11 mouse cellular contexts compared by ENCODE assay signal in genomic region chr13:98002598-98002997, GRCm38 (mm10).
"Had no signal": no experiment of that assay in that cellular context is flagged by ENCODE, and none has a peak within 500 bp of the region (broad histone marks: within the 10 kb centered on the region; RNA-seq: fewer than 3 reads in every experiment).

No protein-coding gene starts in this region.

- H3K9ac ChIP-seq: limb, embryonic 15.5 days; liver, embryonic 12.5 days; lung, embryonic 15.5 days; midbrain, embryonic 12.5 days; neural tube, embryonic 13.5 days had no signal

- H3K27ac ChIP-seq: limb, embryonic 15.5 days; liver, embryonic 12.5 days; midbrain, embryonic 12.5 days; neural tube, embryonic 13.5 days had no signal

- H3K4me3 ChIP-seq: limb, embryonic 15.5 days; liver, embryonic 12.5 days; lung, embryonic 15.5 days; midbrain, embryonic 12.5 days; neural tube, embryonic 13.5 days had no signal

- H3K36me3 ChIP-seq: limb, embryonic 15.5 days; liver, embryonic 12.5 days; lung, embryonic 15.5 days; midbrain, embryonic 12.5 days; neural tube, embryonic 13.5 days had no signal

- H3K9me3 ChIP-seq: limb, embryonic 15.5 days; liver, embryonic 12.5 days; lung, embryonic 15.5 days; midbrain, embryonic 12.5 days; neural tube, embryonic 13.5 days had no signal

- H3K4me1 ChIP-seq: midbrain, embryonic 12.5 days had no signal

- H3K4me2 ChIP-seq: limb, embryonic 15.5 days; liver, embryonic 12.5 days; midbrain, embryonic 12.5 days; neural tube, embryonic 13.5 days had no signal

- ATAC-seq: liver, embryonic 12.5 days; midbrain, embryonic 16.5 days had no signal

- DNase-seq: kidney, adult 11 months; left cerebral cortex, postnatal 4 days; retina, postnatal 1 day; thymus, adult 18-20 months; thymus, postnatal 14 days had no signal

- H3K27me3 ChIP-seq: limb, embryonic 15.5 days; liver, embryonic 12.5 days; lung, embryonic 15.5 days; midbrain, embryonic 12.5 days; neural tube, embryonic 13.5 days had no signal
